Mouse (Mus musculus) ES-Bruce4 (cell line): ENCODE measurements at regions not wholly inside any gene's neighbourhood (a gene's known extent, or its start where the extent isn't known, plus 50 kb on each side); places are given as distances from the start of the nearest gene placed in this dataset.
"Not testable (repeated sequence)": the region's sequence is repeated elsewhere in the genome, so short reads cannot be mapped to it uniquely, and the experiment has no call there.

ENCODE experiments used
- H3K27ac ChIP-seq: 2 replicates; pipeline ENCODE4 v1.5.1; 2012; ENCODE audit warnings: low read length, inconsistent platforms; ENCODE audit not compliant: insufficient read depth
- H3K27me3 ChIP-seq: 2 replicates; pipeline ENCODE4 v1.6.1; 2012; ENCODE audit warnings: mild to moderate bottlenecking, low read length, inconsistent platforms; ENCODE audit not compliant: control insufficient read depth, poor library complexity, insufficient read depth, severe bottlenecking
- H3K36me3 ChIP-seq: 2 replicates; pipeline ENCODE4 v1.6.1; 2012; ENCODE audit warnings: inconsistent platforms, mild to moderate bottlenecking, low read length, moderate library complexity; ENCODE audit not compliant: control insufficient read depth, poor library complexity, insufficient read depth, severe bottlenecking
- H3K4me1 ChIP-seq: one replicate; pipeline ENCODE4 v1.8.1; 2011; ENCODE audit warnings: low read length; ENCODE audit not compliant: control insufficient read depth, insufficient read depth
- H3K4me3 ChIP-seq: 2 replicates; pipeline ENCODE4 v1.5.1; 2011; ENCODE audit warnings: low read depth, mild to moderate bottlenecking, low read length
- H3K9ac ChIP-seq: 2 replicates; pipeline ENCODE4 v1.6.1; 2012; ENCODE audit warnings: low read depth, mild to moderate bottlenecking, inconsistent platforms; ENCODE audit not compliant: poor library complexity, severe bottlenecking
- H3K9me3 ChIP-seq: replicated peaks from 2 replicates; pipeline ENCODE4 v1.6.1; 2012; ENCODE audit warnings: mild to moderate bottlenecking, low read length, inconsistent platforms; ENCODE audit not compliant: control insufficient read depth, poor library complexity, insufficient read depth, severe bottlenecking
- CTCF ChIP-seq: IDR thresholded peaks from one replicate; pipeline ENCODE4 v1.8.1; 2011; ENCODE audit warnings: low read depth, low read length
- EP300 ChIP-seq: IDR thresholded peaks from 2 replicates; pipeline ENCODE4 v1.6.1; 2011; ENCODE audit warnings: low read depth, low read length; ENCODE audit not compliant: insufficient read depth
- POLR2A ChIP-seq: IDR thresholded peaks from one replicate; pipeline ENCODE4 v1.8.1; 2011; ENCODE audit warnings: low read length; ENCODE audit not compliant: insufficient read depth

- no peaks in the 10 kb centered on the region for H3K4me1 ChIP-seq
- no peak overlapping the region for H3K4me3 ChIP-seq
- H3K27me3 ChIP-seq: no peaks in the 10 kb centered on the region
- H3K9me3 ChIP-seq: no peaks in the 10 kb centered on the region
- H3K27ac ChIP-seq: no peak overlapping the region
- no peaks in the 10 kb centered on the region for H3K36me3 ChIP-seq
- TF ChIP-seq EP300: no peak
- TF ChIP-seq POLR2A: no peak
- no peak for TF ChIP-seq CTCF
- H3K9ac ChIP-seq: no peak overlapping the region
These were observed 569.8 kb downstream of the Pcdh19 start for GRCm38 (mm10) chrX:133119026-133119425.

- TF ChIP-seq EP300: no peak
- no peak for TF ChIP-seq POLR2A
- no peak for TF ChIP-seq CTCF
These were observed 578.6 kb downstream of the Pcdh19 start for GRCm38 (mm10) chrX:133110173-133110572.

GRCm38 (mm10) chrX:133092983-133093382, 595.8 kb downstream of the Pcdh19 start:
- Histone ChIP-seq H3K9ac (no peak overlapping the region), H3K4me3 (no peak overlapping the region), H3K36me3 (no peaks in the 10 kb centered on the region), H3K4me1 (no peaks in the 10 kb centered on the region), H3K27ac (no peak overlapping the region), H3K9me3 (no peaks in the 10 kb centered on the region), H3K27me3 (no peaks in the 10 kb centered on the region)
- TF ChIP-seq CTCF: no peak
- no peak for TF ChIP-seq EP300
- no peak for TF ChIP-seq POLR2A

More at GRCm38 (mm10) chrX:133110173-133110572, 578.6 kb downstream of the Pcdh19 start:
- H3K27ac ChIP-seq: no peak overlapping the region
- no peaks in the 10 kb centered on the region for H3K27me3 ChIP-seq
- H3K9ac ChIP-seq: no peak overlapping the region
- H3K4me1 ChIP-seq: no peaks in the 10 kb centered on the region
- no peak overlapping the region for H3K4me3 ChIP-seq
- H3K9me3 ChIP-seq: no peaks in the 10 kb centered on the region
- no peaks in the 10 kb centered on the region for H3K36me3 ChIP-seq

DNA sequence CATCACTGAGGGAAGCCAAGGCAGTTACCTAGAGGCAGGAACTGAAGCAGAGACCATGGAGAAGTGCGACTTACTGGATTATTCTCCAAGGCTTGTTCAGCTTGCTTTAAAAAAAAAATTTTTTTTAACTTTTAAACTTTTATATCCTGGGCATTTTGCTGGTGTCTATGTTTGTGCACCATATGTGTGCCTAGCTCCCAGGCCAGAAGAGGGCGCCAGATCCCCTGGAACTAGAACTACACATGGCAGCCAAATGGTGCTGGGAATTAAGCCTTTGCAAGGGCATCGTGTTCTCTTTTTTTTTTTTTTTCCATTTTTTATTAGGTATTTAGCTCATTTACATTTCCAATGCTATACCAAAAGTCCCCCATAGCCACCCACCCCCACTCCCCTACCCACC, 624.7 kb downstream of the Pcdh19 start:
- H3K4me3 ChIP-seq, H3K9me3 ChIP-seq, H3K27ac ChIP-seq, H3K36me3 ChIP-seq, H3K27me3 ChIP-seq, H3K9ac ChIP-seq, H3K4me1 ChIP-seq: not testable (repeated sequence)
- peak; percentile 30 for TF ChIP-seq CTCF
